Mouse (Mus musculus) liver, postnatal 0 days (tissue): ENCODE measurements at regions not wholly inside any gene's neighbourhood (a gene's known extent, or its start where the extent isn't known, plus 50 kb on each side); places are given as distances from the start of the nearest gene placed in this dataset.

Experiments
- ATAC-seq: fragments of 200-750 bp; cut with Nextera tagmentation; 2 replicates; pipeline ENCODE4 v1.8.0; 2017; ENCODE audit warnings: mild to moderate bottlenecking, moderate library complexity
- DNase-seq: peaks from one replicate; pipeline ENCODE4 v3.0.0-alpha.2; 2016
- H3K27ac ChIP-seq: fragments of 300-500 bp; sonication (generic); 2 replicates; pipeline ENCODE4 v1.5.1; 2014; ENCODE audit warnings: antibody characterized with exemption, moderate library complexity, mild to moderate bottlenecking, low read depth
- H3K27me3 ChIP-seq: fragments of 300-500 bp; sonication (generic); 2 replicates; pipeline ENCODE4 v1.6.1; 2014; ENCODE audit warnings: low read length, control low read depth, mixed read lengths; ENCODE audit not compliant: insufficient read depth
- H3K36me3 ChIP-seq: fragments of 300-500 bp; sonication (generic); replicated peaks from 2 replicates; pipeline ENCODE4 v1.6.1; 2014; ENCODE audit warnings: mild to moderate bottlenecking, control low read depth, low read length, moderate library complexity, mixed read lengths; ENCODE audit not compliant: insufficient read depth
- H3K4me1 ChIP-seq: fragments of 300-500 bp; sonication (generic); 2 replicates; pipeline ENCODE4 v1.6.1; 2014; ENCODE audit warnings: antibody characterized with exemption, mild to moderate bottlenecking, control low read depth; ENCODE audit not compliant: insufficient read depth
- H3K4me2 ChIP-seq: fragments of 300-500 bp; sonication (generic); 2 replicates; pipeline ENCODE4 v1.6.1; 2014; ENCODE audit warnings: low read depth, mild to moderate bottlenecking, low read length, moderate library complexity, mixed read lengths
- H3K4me3 ChIP-seq: fragments of 300-500 bp; sonication (generic); 2 replicates; pipeline ENCODE4 v1.5.1; 2014; ENCODE audit warnings: low read depth, low read length
- H3K9ac ChIP-seq: fragments of 300-500 bp; sonication (generic); replicated peaks from 2 replicates; pipeline ENCODE4 v1.6.1; 2014; ENCODE audit warnings: mild to moderate bottlenecking, moderate library complexity
- H3K9me3 ChIP-seq: fragments of 300-500 bp; sonication (generic); 2 replicates; pipeline ENCODE4 v1.6.1; 2016; ENCODE audit warnings: mild to moderate bottlenecking, control low read depth, low read length, mixed read lengths
- CTCF ChIP-seq: sonication (generic); IDR thresholded peaks from 2 replicates; pipeline ENCODE4 v1.5.1; 2016; ENCODE audit warnings: antibody characterized with exemption, low read depth
- EP300 ChIP-seq: IDR thresholded peaks from 2 replicates; pipeline ENCODE4 v1.6.1; 2016; ENCODE audit warnings: antibody characterized with exemption, low read depth, mild to moderate bottlenecking
- WGBS: fragments of 180-500 bp; shearing (Covaris S2); extraction: QIAGEN DNeasy Blood & Tissue Kit; methylation state at CpG from one replicate; pipeline ENCODE4 v1.1.7; 2014; ENCODE audit not compliant: insufficient replicate concordance; 5-methylcytosine and 5-hydroxymethylcytosine counted together

DNA sequence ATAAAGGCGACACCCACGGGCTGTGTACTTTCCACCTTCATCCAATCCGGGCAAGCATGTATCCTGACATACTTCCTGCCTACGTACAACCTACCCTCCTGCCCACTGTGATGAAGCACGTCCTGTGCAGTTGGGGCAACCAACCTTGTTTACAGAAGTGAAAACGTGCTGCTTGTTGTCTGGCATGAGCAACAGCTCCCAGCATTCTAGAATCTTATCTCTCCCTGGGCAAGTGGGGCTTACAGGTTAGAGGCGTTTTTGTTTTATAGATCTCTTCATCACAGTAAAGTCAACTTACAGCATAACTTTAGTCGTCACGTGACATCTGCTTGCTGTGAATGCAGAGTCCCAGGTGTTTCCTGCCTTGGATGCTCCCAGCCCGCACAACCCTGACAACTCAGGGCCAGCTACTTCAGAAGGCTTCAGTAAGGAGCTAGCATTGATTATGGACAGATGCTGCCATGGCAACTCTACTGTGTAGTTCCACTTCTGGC, 175.3 kb upstream of the Map3k1 start:
- 33% methylated on average over 10 of the region's 10 CpGs for WGBS
- Histone ChIP-seq H3K4me3 (no peak overlapping the region), H3K36me3 (no peaks in the 10 kb centered on the region), H3K4me1 (peaks cover 34% of the 10 kb centered on the region), H3K9ac (no peak overlapping the region), H3K27me3 (no peaks in the 10 kb centered on the region), H3K27ac (peak overlapping the region; percentile 46), H3K9me3 (no peaks in the 10 kb centered on the region), H3K4me2 (no peak overlapping the region)
- TF ChIP-seq CTCF (no peak), EP300 (0 out of 2 replicates have a peak, but pooled peaks have one; percentile 70)
- DNase-seq = no peak
- peak; percentile 90 for ATAC-seq

GRCm38 (mm10) chr13:111985406-111985805, 176.6 kb upstream of the Map3k1 start:
- TF ChIP-seq EP300 = no peak
- TF ChIP-seq CTCF = no peak
- H3K27ac ChIP-seq = no peak overlapping the region
- no peak overlapping the region for H3K4me3 ChIP-seq
- H3K27me3 ChIP-seq = no peaks in the 10 kb centered on the region
- no peak for ATAC-seq
- DNase-seq = no peak
- WGBS = 85% methylated on average over 5 of the region's 5 CpGs
- no peak overlapping the region for H3K4me2 ChIP-seq
- H3K9me3 ChIP-seq = no peaks in the 10 kb centered on the region
- H3K4me1 ChIP-seq = peaks cover 27% of the 10 kb centered on the region
- no peaks in the 10 kb centered on the region for H3K36me3 ChIP-seq
- H3K9ac ChIP-seq = no peak overlapping the region

- Histone ChIP-seq H3K9ac (no peak overlapping the region), H3K4me2 (no peak overlapping the region), H3K4me3 (no peak overlapping the region), H3K4me1 (peaks cover 27% of the 10 kb centered on the region), H3K36me3 (no peaks in the 10 kb centered on the region), H3K9me3 (no peaks in the 10 kb centered on the region), H3K27me3 (no peaks in the 10 kb centered on the region), H3K27ac (no peak overlapping the region)
- 73% methylated on average over 15 of the region's 15 CpGs for WGBS
- no peak for TF ChIP-seq CTCF
- TF ChIP-seq EP300 = no peak
- DNase-seq (no peak), ATAC-seq (no peak)
Observed at GRCm38 (mm10) chr13:111986681-111987080, 177.9 kb upstream of the Map3k1 start.

- no peak overlapping the region for H3K9ac ChIP-seq
- no peaks in the 10 kb centered on the region for H3K27me3 ChIP-seq
- DNase-seq = no peak
- H3K4me1 ChIP-seq = peaks cover 27% of the 10 kb centered on the region
- no peaks in the 10 kb centered on the region for H3K36me3 ChIP-seq
- H3K9me3 ChIP-seq = no peaks in the 10 kb centered on the region
- no peak overlapping the region for H3K4me3 ChIP-seq
- H3K4me2 ChIP-seq = 0 out of 2 replicates have a peak overlapping the region, but pooled peaks have one; percentile 4
- TF ChIP-seq CTCF (no peak), EP300 (peak; percentile 89)
- ATAC-seq = peak; percentile 55
- H3K27ac ChIP-seq = no peak overlapping the region; the same call in 1 of the 2 replicates
- 70% methylated on average over 3 of the region's 3 CpGs for WGBS
Observed at GRCm38 (mm10) chr13:111987420-111987819, 178.6 kb upstream of the Map3k1 start.

DNA sequence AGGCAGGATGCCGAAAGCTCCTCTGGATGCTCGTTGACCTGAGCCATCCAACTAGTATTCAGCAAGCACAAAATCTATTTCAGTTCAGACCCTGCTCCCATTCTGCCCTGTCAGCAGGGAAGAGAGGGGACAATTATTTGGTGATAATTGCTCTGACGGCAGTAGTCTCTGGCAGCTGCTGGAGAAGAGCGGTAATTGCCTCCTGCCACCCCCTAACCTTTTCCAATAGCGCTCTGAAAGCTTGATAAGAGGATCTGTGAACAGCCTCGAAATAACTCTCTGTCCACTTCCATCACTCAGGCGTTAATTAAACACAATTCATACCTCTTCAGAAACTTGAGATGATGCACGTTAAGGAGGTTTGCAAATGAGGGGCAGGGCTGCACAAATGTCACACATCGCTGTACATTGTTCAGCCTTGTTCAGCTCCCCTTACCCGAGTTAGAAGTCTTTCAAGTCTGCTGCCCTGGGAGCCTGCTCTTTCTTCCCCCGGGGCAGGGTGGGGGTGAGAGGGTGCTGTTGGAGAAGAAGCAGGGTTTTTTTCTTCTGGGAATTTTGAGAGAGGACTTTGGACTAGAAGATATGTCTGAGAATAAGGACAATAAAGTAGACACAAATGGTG, 182.2 kb upstream of the Map3k1 start:
- Histone ChIP-seq H3K4me2 (no peak overlapping the region), H3K36me3 (no peaks in the 10 kb centered on the region), H3K9me3 (no peaks in the 10 kb centered on the region), H3K27ac (no peak overlapping the region), H3K4me3 (no peak overlapping the region), H3K4me1 (peaks cover 12% of the 10 kb centered on the region; the same call in 1 of the 2 replicates), H3K27me3 (no peaks in the 10 kb centered on the region), H3K9ac (no peak overlapping the region)
- no peak for DNase-seq
- ATAC-seq = no peak
- TF ChIP-seq CTCF = no peak
- no peak for TF ChIP-seq EP300
- 49% methylated on average over 11 of the region's 11 CpGs for WGBS

- H3K4me1 ChIP-seq = peaks cover 10% of the 10 kb centered on the region; the same call in 1 of the 2 replicates
- H3K27ac ChIP-seq = no peak overlapping the region
- H3K9me3 ChIP-seq = no peaks in the 10 kb centered on the region
- H3K4me2 ChIP-seq = no peak overlapping the region
- ATAC-seq = peak; percentile 80
- no peaks in the 10 kb centered on the region for H3K36me3 ChIP-seq
- DNase-seq = no peak
- no peaks in the 10 kb centered on the region for H3K27me3 ChIP-seq
- no peak overlapping the region for H3K9ac ChIP-seq
- no peak overlapping the region for H3K4me3 ChIP-seq
- 72% methylated on average over 9 of the region's 9 CpGs for WGBS
- TF ChIP-seq EP300 (no peak), CTCF (no peak)
Observed at GRCm38 (mm10) chr13:111992075-111992847, 183.5 kb upstream of the Map3k1 start.
